Mouse (Mus musculus) lung, adult 10 weeks (tissue): ENCODE data around the gene Dus2. TPM values are rescaled to one million over a fixed set of nuclear protein-coding genes. Genes with fewer than 3 reads are reported as not detected.

Experiments used
- polyA plus RNA-seq: library from polyadenylated mRNA; stranded (reverse); fragments of 350-450 nt; fragmentation: Illumina TruSeq; extraction: RNeasy Lipid Tissue Mini Kit (QIAGEN cat#74804); gene quantifications from one replicate; pipeline ENCODE4 v1.2.3, GENCODE M21; 2014; ENCODE audit warnings: low read depth, low replicate concordance; ENCODE audit not compliant: insufficient read depth

Gene Dus2
- polyA plus RNA-seq, result 7.0 TPM

DNA sequence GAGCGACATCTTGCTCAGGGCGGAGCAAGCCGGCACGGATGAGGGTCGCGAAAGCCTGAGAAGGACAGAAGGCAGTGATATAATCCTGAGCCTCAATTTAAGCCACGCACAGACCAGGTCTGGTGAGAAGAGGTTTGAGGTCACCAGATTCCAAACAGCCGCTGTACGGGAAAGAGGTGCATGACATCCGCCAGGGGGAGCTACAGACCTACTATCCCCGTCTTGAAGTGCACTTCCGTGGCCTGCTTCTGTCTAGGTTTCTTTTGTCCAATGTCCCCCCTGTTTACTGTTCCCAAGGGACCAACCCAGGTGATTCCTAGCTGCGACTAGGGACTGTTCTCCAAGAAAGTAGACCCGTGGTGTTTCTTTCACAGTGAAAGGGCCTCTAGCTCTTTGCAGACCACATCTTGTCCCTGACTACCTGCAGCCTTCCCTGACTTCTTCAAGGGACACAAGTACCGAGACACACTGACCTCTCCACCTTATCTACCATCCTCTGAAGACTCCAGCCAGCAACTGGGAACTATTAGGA, at the start of gene Dus2:
Dus2 (plus strand) TSS at position 482 of the 532 bp plus-strand sequence.

DNA sequence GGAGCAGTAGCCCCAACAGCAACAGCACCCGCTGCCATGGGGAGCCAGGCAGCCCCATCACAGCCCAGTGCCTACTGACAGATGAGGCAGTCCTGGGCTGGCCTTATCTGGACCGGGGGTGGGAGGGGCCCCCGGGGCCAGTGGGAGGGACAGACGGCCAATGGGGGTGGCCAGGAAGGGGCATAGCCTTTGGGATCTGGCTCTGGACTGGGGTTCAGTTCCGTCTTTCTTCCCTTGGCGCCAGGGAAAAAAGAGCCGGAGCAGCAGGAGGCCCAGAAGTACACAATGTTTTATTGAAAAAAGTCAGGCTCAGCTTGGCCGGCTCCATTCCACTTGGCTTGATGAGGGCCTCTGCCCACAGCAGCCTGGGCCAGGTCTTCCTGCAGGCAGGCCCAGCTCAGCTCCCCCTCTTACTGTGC, 47.8 kb upstream of the Dus2 start, which contains the start of gene Lcat:
Lcat (minus strand) TSS at position 62 of the 419 bp plus-strand sequence.

GRCm38 (mm10) chr8:105965905-105966341, 25.2 kb upstream of the Dus2 start, which contains the start of gene Slc12a4:
TSS of gene Slc12a4 (minus strand) at chr8:105966097.

DNA sequence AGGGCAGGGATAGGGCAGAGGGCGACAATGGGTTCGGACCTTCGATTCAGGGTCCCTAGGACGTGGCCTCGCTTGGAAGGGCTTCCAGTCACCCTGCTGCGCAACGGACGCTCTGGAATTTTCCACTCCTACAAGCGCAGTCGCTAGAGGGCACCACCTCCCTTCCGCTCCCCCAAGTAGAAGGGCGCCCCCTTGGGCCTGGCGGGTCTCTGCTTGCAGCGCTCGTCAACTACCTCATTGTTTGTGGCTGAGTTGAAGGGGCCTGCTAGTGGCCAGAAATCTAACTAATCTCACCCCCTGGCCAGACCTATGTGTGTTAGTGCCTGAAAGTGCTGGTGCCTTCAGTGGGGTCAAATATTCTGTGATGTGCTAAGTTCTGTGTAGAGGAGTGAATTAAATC, 11.8 kb upstream of the Dus2 start, which contains the start of gene Dpep3:
Dpep3 (minus strand) TSS at position 105 of the 400 bp plus-strand sequence.

GRCm38 (mm10) chr8:106005875-106006274, 14.7 kb downstream of the Dus2 start, which contains the start of gene Dpep2nb:
TSS of gene Dpep2nb (minus strand) at chr8:106005975.

GRCm38 (mm10) chr8:106011643-106011986, 20.5 kb downstream of the Dus2 start, which contains the start of gene Ddx28:
TSS of gene Ddx28 (minus strand) at chr8:106011882.

DNA sequence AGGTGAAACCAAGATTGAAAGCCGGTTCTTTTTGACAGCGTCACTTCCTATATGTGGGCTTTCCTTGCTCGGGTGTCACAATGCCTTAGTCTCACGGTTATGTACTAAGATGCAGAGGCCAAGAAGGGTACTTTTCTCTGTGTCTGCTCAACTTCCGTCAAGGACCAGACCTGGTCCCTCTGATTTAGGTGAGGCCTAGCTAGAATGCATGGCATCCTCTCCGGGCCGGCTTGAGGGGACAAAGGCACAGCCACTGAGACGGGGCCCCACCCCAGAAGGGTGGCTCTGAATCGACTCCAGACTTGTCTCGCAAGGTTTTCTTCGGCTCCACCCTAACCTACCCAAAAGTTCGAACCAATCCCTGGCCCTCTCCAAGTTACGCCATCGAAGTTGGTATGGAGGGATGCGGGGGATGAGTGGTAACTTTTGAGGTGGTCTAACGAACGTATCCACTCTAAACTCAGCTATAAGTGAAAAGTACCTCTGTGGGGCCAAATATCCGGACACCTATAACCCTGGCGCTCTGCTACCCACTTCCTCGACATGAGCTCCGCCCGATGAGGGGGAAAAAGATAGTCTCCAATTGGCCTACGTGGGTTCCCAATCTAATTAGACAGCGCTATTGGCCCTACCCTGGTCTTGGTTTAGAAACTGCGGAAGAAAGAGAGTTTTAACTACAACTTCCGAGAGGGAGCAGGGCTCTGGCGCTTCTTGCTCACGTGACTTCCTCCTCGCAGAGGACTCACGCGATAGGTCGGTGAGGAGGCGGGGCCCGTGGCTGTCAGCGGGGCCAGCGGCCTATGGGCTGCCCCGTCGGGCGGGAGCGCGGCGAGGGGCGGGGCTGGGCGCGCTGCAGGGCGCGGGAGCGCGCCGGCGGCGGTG, 67.8 kb downstream of the Dus2 start, which contains the start of gene Nfatc3:
Nfatc3 (plus strand) TSS at position 110 of the 882 bp plus-strand sequence.

Other genes with a start within 250 kb of the Dus2 start
- 9.4 TPM for gene Gfod2, start 232.7 kb upstream of the Dus2 start, polyA plus RNA-seq
- 7.8 TPM for gene Ranbp10, start 164.0 kb upstream of the Dus2 start, polyA plus RNA-seq
- gene Tsnaxip1, start 163.6 kb upstream of the Dus2 start, polyA plus RNA-seq, result 3.0 TPM
- 8.7 TPM for gene Cenpt, start 138.1 kb upstream of the Dus2 start, polyA plus RNA-seq
- gene Thap11, start 136.2 kb upstream of the Dus2 start, polyA plus RNA-seq, result 29.0 TPM
- gene Nutf2, start 130.8 kb upstream of the Dus2 start, polyA plus RNA-seq, result 73.5 TPM
- 11.8 TPM for gene Edc4, start 110.5 kb upstream of the Dus2 start, polyA plus RNA-seq
- gene Nrn1l, start 97.8 kb upstream of the Dus2 start, polyA plus RNA-seq, result 0.93 TPM
- 11.8 TPM for gene Pskh1, start 90.9 kb upstream of the Dus2 start, polyA plus RNA-seq
- 0.77 TPM for gene Ctrl, start 57.5 kb upstream of the Dus2 start, polyA plus RNA-seq
- 150 TPM for gene Psmb10, start 52.9 kb upstream of the Dus2 start, polyA plus RNA-seq
- 1.00 TPM for gene Lcat, start 48.0 kb upstream of the Dus2 start, polyA plus RNA-seq
- 21.9 TPM for gene Slc12a4, start 25.2 kb upstream of the Dus2 start, polyA plus RNA-seq
- not detected for gene Dpep3, start 11.9 kb upstream of the Dus2 start, polyA plus RNA-seq
- not detected for gene Dpep2nb, start 14.6 kb downstream of the Dus2 start, polyA plus RNA-seq
- 4.4 TPM for gene Ddx28, start 20.5 kb downstream of the Dus2 start, polyA plus RNA-seq
- 10.7 TPM for gene Nfatc3, start 67.5 kb downstream of the Dus2 start, polyA plus RNA-seq
- gene Esrp2, start 145.6 kb downstream of the Dus2 start, polyA plus RNA-seq, result 11.1 TPM
- 26.8 TPM for gene Pla2g15, start 159.1 kb downstream of the Dus2 start, polyA plus RNA-seq
- gene Slc7a6, start 177.5 kb downstream of the Dus2 start, polyA plus RNA-seq, result 6.6 TPM
- gene Slc7a6os, start 219.6 kb downstream of the Dus2 start, polyA plus RNA-seq, result 24.3 TPM
- 9.5 TPM for gene Prmt7, start 219.6 kb downstream of the Dus2 start, polyA plus RNA-seq